Mouse (Mus musculus): ENCODE results near the gene Mpp2. TPM values are rescaled to one million over a fixed set of nuclear protein-coding genes. Genes with fewer than 3 reads are reported as not detected.

Mpp2 gene
- total and polyA plus RNA-seq, 2 experiments from 2014 or later = 21.4 to 27.3 TPM

GRCm38 (mm10) chr11:102015472-102015871 is 72.8 kb downstream of the Mpp2 start:
- H3K4me1 ChIP-seq (ENCODE audit: insufficient read depth) = no peaks in the 10 kb centered on the region
- peaks cover 37% of the 10 kb centered on the region for H3K36me3 ChIP-seq (ENCODE audit: insufficient read depth)
- no peak for ATAC-seq
- 64% methylated on average over 6 of the region's 6 CpGs for WGBS
- H3K9me3 ChIP-seq (ENCODE audit: low read length) = no peaks in the 10 kb centered on the region
- no peak for TF ChIP-seq CTCF (IDR thresholded peaks at IDR 0.05; ENCODE audit: low read depth)
- no peak for DNase-seq
- no peak overlapping the region for H3K27ac ChIP-seq (ENCODE audit: low read depth, low read length)
- no peak overlapping the region for H3K4me3 ChIP-seq (ENCODE audit: low read depth, low read length)
- no peaks in the 10 kb centered on the region for H3K27me3 ChIP-seq (ENCODE audit: insufficient read depth, low read length)
- H3K4me2 ChIP-seq (ENCODE audit: low read depth) = no peak overlapping the region
- no peak overlapping the region for H3K9ac ChIP-seq

- Histone ChIP-seq H3K9ac (no peak overlapping the region), H3K27me3 (ENCODE audit: insufficient read depth, low read length) (no peaks in the 10 kb centered on the region), H3K9me3 (ENCODE audit: low read length) (no peaks in the 10 kb centered on the region), H3K36me3 (ENCODE audit: insufficient read depth) (peaks cover 49% of the 10 kb centered on the region), H3K4me2 (ENCODE audit: low read depth) (no peak overlapping the region), H3K4me3 (ENCODE audit: low read depth, low read length) (no peak overlapping the region), H3K27ac (ENCODE audit: low read depth, low read length) (no peak overlapping the region), H3K4me1 (ENCODE audit: insufficient read depth) (no peaks in the 10 kb centered on the region)
- WGBS = 90% methylated on average over 8 of the region's 8 CpGs
- DNase-seq (no peak), ATAC-seq (no peak)
- TF ChIP-seq CTCF (IDR thresholded peaks at IDR 0.05; ENCODE audit: low read depth) = no peak
Observed at GRCm38 (mm10) chr11:102013201-102013600, 75.1 kb downstream of the Mpp2 start.

GRCm38 (mm10) chr11:102011510-102011909 is 76.8 kb downstream of the Mpp2 start:
- TF ChIP-seq CTCF (IDR thresholded peaks at IDR 0.05; ENCODE audit: low read depth) = no peak
- 54% methylated on average over 8 of the region's 8 CpGs for WGBS
- ATAC-seq (no peak), DNase-seq (no peak)
- Histone ChIP-seq H3K4me3 (ENCODE audit: low read depth, low read length) (no peak overlapping the region), H3K9me3 (ENCODE audit: low read length) (no peaks in the 10 kb centered on the region), H3K36me3 (ENCODE audit: insufficient read depth) (peaks cover 58% of the 10 kb centered on the region), H3K4me1 (ENCODE audit: insufficient read depth) (no peaks in the 10 kb centered on the region), H3K27me3 (ENCODE audit: insufficient read depth, low read length) (no peaks in the 10 kb centered on the region), H3K9ac (no peak overlapping the region), H3K4me2 (ENCODE audit: low read depth) (no peak overlapping the region), H3K27ac (ENCODE audit: low read depth, low read length) (no peak overlapping the region)

GRCm38 (mm10) chr11:102010140-102010539 is 78.2 kb downstream of the Mpp2 start:
- Histone ChIP-seq H3K4me2 (ENCODE audit: low read depth) (no peak overlapping the region), H3K27ac (ENCODE audit: low read depth, low read length) (peak overlapping the region; percentile 16; the same call in 1 of the 2 replicates), H3K36me3 (ENCODE audit: insufficient read depth) (peaks cover 55% of the 10 kb centered on the region), H3K9me3 (ENCODE audit: low read length) (no peaks in the 10 kb centered on the region), H3K9ac (no peak overlapping the region), H3K27me3 (ENCODE audit: insufficient read depth, low read length) (no peaks in the 10 kb centered on the region), H3K4me1 (ENCODE audit: insufficient read depth) (no peaks in the 10 kb centered on the region), H3K4me3 (ENCODE audit: low read depth, low read length) (no peak overlapping the region)
- 29% methylated on average over 13 of the region's 13 CpGs for WGBS
- peak; percentile 66 for ATAC-seq
- no peak for TF ChIP-seq CTCF (IDR thresholded peaks at IDR 0.05; ENCODE audit: low read depth)
- peak; percentile 46 for DNase-seq

- H3K27ac ChIP-seq (ENCODE audit: low read depth, low read length) = no peak overlapping the region
- 79% methylated on average over 15 of the region's 15 CpGs for WGBS
- DNase-seq (no peak), ATAC-seq (no peak)
- H3K4me2 ChIP-seq (ENCODE audit: low read depth) = no peak overlapping the region
- no peak for TF ChIP-seq CTCF (IDR thresholded peaks at IDR 0.05; ENCODE audit: low read depth)
- no peaks in the 10 kb centered on the region for H3K4me1 ChIP-seq (ENCODE audit: insufficient read depth)
- no peak overlapping the region for H3K9ac ChIP-seq
- no peaks in the 10 kb centered on the region for H3K27me3 ChIP-seq (ENCODE audit: insufficient read depth, low read length)
- peaks cover 65% of the 10 kb centered on the region for H3K36me3 ChIP-seq (ENCODE audit: insufficient read depth)
- H3K9me3 ChIP-seq (ENCODE audit: low read length) = no peaks in the 10 kb centered on the region
- no peak overlapping the region for H3K4me3 ChIP-seq (ENCODE audit: low read depth, low read length)
Observed at GRCm38 (mm10) chr11:102008954-102009637, 79.2 kb downstream of the Mpp2 start.

GRCm38 (mm10) chr11:102008372-102008771 is 79.9 kb downstream of the Mpp2 start:
- Histone ChIP-seq H3K4me2 (ENCODE audit: low read depth) (no peak overlapping the region), H3K27ac (ENCODE audit: low read depth, low read length) (no peak overlapping the region), H3K4me3 (ENCODE audit: low read depth, low read length) (no peak overlapping the region), H3K9ac (no peak overlapping the region), H3K27me3 (ENCODE audit: insufficient read depth, low read length) (no peaks in the 10 kb centered on the region), H3K9me3 (ENCODE audit: low read length) (no peaks in the 10 kb centered on the region), H3K4me1 (ENCODE audit: insufficient read depth) (no peaks in the 10 kb centered on the region), H3K36me3 (ENCODE audit: insufficient read depth) (peaks cover 62% of the 10 kb centered on the region)
- WGBS = 94% methylated on average over 8 of the region's 8 CpGs
- DNase-seq (no peak), ATAC-seq (no peak)
- no peak for TF ChIP-seq CTCF (IDR thresholded peaks at IDR 0.05; ENCODE audit: low read depth)

Other genes starting within 250 kb of the Mpp2 start
- 1.1 and 2.0 TPM in 2 replicates for gene Meox1, start 194.1 kb downstream of the Mpp2 start, total RNA-seq (2014; rRNA removed)
- 0.58 and 0.68 TPM in 2 replicates for gene Meox1, start 194.1 kb downstream of the Mpp2 start, polyA plus RNA-seq (2015; fragmentation: Nextera tagmentation; extraction: Ambion mirVana)
- 0.31 TPM in 1 of 2 replicates, not detected in the other for gene Sost, start 121.5 kb downstream of the Mpp2 start, total RNA-seq (2014; rRNA removed)
- gene Sost, start 121.5 kb downstream of the Mpp2 start, polyA plus RNA-seq (2015; fragmentation: Nextera tagmentation; extraction: Ambion mirVana) = not detected in 2 replicates
- not detected in 2 replicates for gene Cfap97d1, start 104.2 kb downstream of the Mpp2 start, total RNA-seq (2014; rRNA removed)
- gene Cfap97d1, start 104.2 kb downstream of the Mpp2 start, polyA plus RNA-seq (2015; fragmentation: Nextera tagmentation; extraction: Ambion mirVana) = not detected in 2 replicates
- gene Dusp3, start 101.5 kb downstream of the Mpp2 start, total RNA-seq (2014; rRNA removed) = 32.8 and 35.5 TPM in 2 replicates
- gene Dusp3, start 101.5 kb downstream of the Mpp2 start, polyA plus RNA-seq (2015; fragmentation: Nextera tagmentation; extraction: Ambion mirVana) = 25.1 and 31.0 TPM in 2 replicates
- gene Mpp3, start 60.1 kb downstream of the Mpp2 start, total RNA-seq (2014; rRNA removed) = 56.6 and 60.3 TPM in 2 replicates
- gene Mpp3, start 60.1 kb downstream of the Mpp2 start, polyA plus RNA-seq (2015; fragmentation: Nextera tagmentation; extraction: Ambion mirVana) = 45.5 and 46.4 TPM in 2 replicates
- gene Cd300lg, start 47.0 kb downstream of the Mpp2 start, total RNA-seq (2014; rRNA removed) = 0.69 and 0.86 TPM in 2 replicates
- gene Cd300lg, start 47.0 kb downstream of the Mpp2 start, polyA plus RNA-seq (2015; fragmentation: Nextera tagmentation; extraction: Ambion mirVana) = 0.15 and 0.30 TPM in 2 replicates
- not detected in 2 replicates for gene Ppy, start 12.8 kb upstream of the Mpp2 start, total RNA-seq (2014; rRNA removed)
- not detected in 2 replicates for gene Ppy, start 12.8 kb upstream of the Mpp2 start, polyA plus RNA-seq (2015; fragmentation: Nextera tagmentation; extraction: Ambion mirVana)
- gene Pyy, start 19.3 kb upstream of the Mpp2 start, total RNA-seq (2014; rRNA removed) = not detected in 2 replicates
- gene Pyy, start 19.3 kb upstream of the Mpp2 start, polyA plus RNA-seq (2015; fragmentation: Nextera tagmentation; extraction: Ambion mirVana) = not detected in 2 replicates
- gene Nags, start 57.0 kb upstream of the Mpp2 start, total RNA-seq (2014; rRNA removed) = 0.14 and 0.15 TPM in 2 replicates
- gene Nags, start 57.0 kb upstream of the Mpp2 start, polyA plus RNA-seq (2015; fragmentation: Nextera tagmentation; extraction: Ambion mirVana) = 0.28 and 0.35 TPM in 2 replicates
- 42.1 and 44.4 TPM in 2 replicates for gene Tmem101, start 67.9 kb upstream of the Mpp2 start, total RNA-seq (2014; rRNA removed)
- gene Tmem101, start 67.9 kb upstream of the Mpp2 start, polyA plus RNA-seq (2015; fragmentation: Nextera tagmentation; extraction: Ambion mirVana) = 34.1 and 38.2 TPM in 2 replicates
- 76.7 and 86.4 TPM in 2 replicates for gene Lsm12, start 96.8 kb upstream of the Mpp2 start, total RNA-seq (2014; rRNA removed)
- 145 and 154 TPM in 2 replicates for gene Lsm12, start 96.8 kb upstream of the Mpp2 start, polyA plus RNA-seq (2015; fragmentation: Nextera tagmentation; extraction: Ambion mirVana)
- gene G6pc3, start 101.1 kb upstream of the Mpp2 start, total RNA-seq (2014; rRNA removed) = 27.3 and 32.1 TPM in 2 replicates
- 27.4 and 32.0 TPM in 2 replicates for gene G6pc3, start 101.1 kb upstream of the Mpp2 start, polyA plus RNA-seq (2015; fragmentation: Nextera tagmentation; extraction: Ambion mirVana)
- 170 and 209 TPM in 2 replicates for gene Hdac5, start 141.7 kb upstream of the Mpp2 start, total RNA-seq (2014; rRNA removed)
- gene Hdac5, start 141.7 kb upstream of the Mpp2 start, polyA plus RNA-seq (2015; fragmentation: Nextera tagmentation; extraction: Ambion mirVana) = 67.1 and 69.4 TPM in 2 replicates
- 0.62 and 1.0 TPM in 2 replicates for gene BC030867, start 160.4 kb upstream of the Mpp2 start, total RNA-seq (2014; rRNA removed)
- 1.5 and 1.6 TPM in 2 replicates for gene BC030867, start 160.4 kb upstream of the Mpp2 start, polyA plus RNA-seq (2015; fragmentation: Nextera tagmentation; extraction: Ambion mirVana)
- gene Asb16, start 180.2 kb upstream of the Mpp2 start, total RNA-seq (2014; rRNA removed) = 0.54 and 1.4 TPM in 2 replicates
- gene Asb16, start 180.2 kb upstream of the Mpp2 start, polyA plus RNA-seq (2015; fragmentation: Nextera tagmentation; extraction: Ambion mirVana) = 0.11 TPM in 1 of 2 replicates, not detected in the other
- 72.5 and 77.4 TPM in 2 replicates for gene Tmub2, start 196.4 kb upstream of the Mpp2 start, total RNA-seq (2014; rRNA removed)
- gene Tmub2, start 196.4 kb upstream of the Mpp2 start, polyA plus RNA-seq (2015; fragmentation: Nextera tagmentation; extraction: Ambion mirVana) = 63.0 and 67.0 TPM in 2 replicates
- 162 and 167 TPM in 2 replicates for gene Atxn7l3, start 208.1 kb upstream of the Mpp2 start, total RNA-seq (2014; rRNA removed)
- gene Atxn7l3, start 208.1 kb upstream of the Mpp2 start, polyA plus RNA-seq (2015; fragmentation: Nextera tagmentation; extraction: Ambion mirVana) = 24.3 and 26.2 TPM in 2 replicates
- gene Ubtf, start 231.2 kb upstream of the Mpp2 start, total RNA-seq (2014; rRNA removed) = 94.3 and 109 TPM in 2 replicates
- 73.2 and 78.7 TPM in 2 replicates for gene Ubtf, start 231.2 kb upstream of the Mpp2 start, polyA plus RNA-seq (2015; fragmentation: Nextera tagmentation; extraction: Ambion mirVana)